Mouse (Mus musculus) forebrain, embryonic 14.5 days (tissue): ENCODE data around the gene Hdhd5. TPM values are rescaled to one million over a fixed set of nuclear protein-coding genes. Genes with fewer than 3 reads are reported as not detected.
A peak's percentile ranks its signal among the peaks of the same experiment; 100 is the strongest.

ENCODE experiments used
- ATAC-seq: fragments of 200-750 bp; cut with Nextera tagmentation; 2 replicates; pipeline ENCODE4 v1.8.0; 2017; ENCODE audit warnings: mild to moderate bottlenecking, moderate library complexity
- DNase-seq: peaks from one replicate; pipeline ENCODE4 v3.0.0-alpha.2; 2015; ENCODE audit warnings: low spot score
- H3K27ac ChIP-seq: fragments of 300-500 bp; sonication (generic); 2 replicates; pipeline ENCODE4 v1.5.1; 2014; ENCODE audit warnings: low read depth, mild to moderate bottlenecking, control low read depth, low read length, moderate library complexity
- H3K27me3 ChIP-seq: fragments of 300-500 bp; sonication (generic); replicated peaks from 2 replicates; pipeline ENCODE4 v1.6.1; 2014; ENCODE audit warnings: low read length, control low read depth, mixed read lengths; ENCODE audit not compliant: control insufficient read depth, insufficient read depth
- H3K36me3 ChIP-seq: fragments of 300-500 bp; sonication (generic); 2 replicates; pipeline ENCODE4 v1.6.1; 2014; ENCODE audit warnings: low read length, control low read depth; ENCODE audit not compliant: control insufficient read depth, insufficient read depth
- H3K4me1 ChIP-seq: fragments of 300-500 bp; sonication (generic); 2 replicates; pipeline ENCODE4 v1.6.1; 2014; ENCODE audit warnings: antibody characterized with exemption, low read length, control low read depth; ENCODE audit not compliant: control insufficient read depth, insufficient read depth
- H3K4me2 ChIP-seq: fragments of 300-500 bp; sonication (generic); 2 replicates; pipeline ENCODE4 v1.6.1; 2014; ENCODE audit warnings: mild to moderate bottlenecking, control low read depth, low read length
- H3K4me3 ChIP-seq: fragments of 300-500 bp; sonication (generic); 2 replicates; pipeline ENCODE4 v1.5.1; 2014; ENCODE audit warnings: low read depth, low read length, control low read depth
- H3K9ac ChIP-seq: fragments of 300-500 bp; sonication (generic); 2 replicates; pipeline ENCODE4 v1.6.1; 2014; ENCODE audit warnings: mild to moderate bottlenecking, low read length, control low read depth, moderate library complexity
- H3K9me3 ChIP-seq: fragments of 300-500 bp; sonication (generic); replicated peaks from 2 replicates; pipeline ENCODE4 v1.6.1; 2016; ENCODE audit warnings: low read length, control low read depth, mixed read lengths; ENCODE audit not compliant: control insufficient read depth
- whole genome bisulfite sequencing: fragments of 180-500 bp; shearing (Covaris S2); extraction: QIAGEN DNeasy Blood & Tissue Kit; methylation state at CpG from one replicate; pipeline ENCODE4 v1.1.7; 2014; 5-methylcytosine and 5-hydroxymethylcytosine counted together
- polyA plus RNA-seq: library from polyadenylated mRNA; unstranded; fragments of >200 nt; fragmentation: Nextera tagmentation; extraction: Ambion mirVana; gene quantifications from 2 replicates; pipeline ENCODE4 v1.2.1, GENCODE M21; 2014

The Hdhd5 gene
- polyA plus RNA-seq, 1 experiment from 2014 or later, result 10.4 TPM

GRCm38 (mm10) chr6:120566911-120567909 is 36.1 kb upstream of the Hdhd5 start:
- DNase-seq, result peak; percentile 2
- no peak for ATAC-seq
- H3K4me2 ChIP-seq, result no peak overlapping the region
- no peaks in the 10 kb centered on the region for H3K9me3 ChIP-seq
- no peaks in the 10 kb centered on the region for H3K4me1 ChIP-seq
- no peaks in the 10 kb centered on the region for H3K36me3 ChIP-seq
- 64% methylated on average over 18 of the region's 18 CpGs for WGBS
- H3K27me3 ChIP-seq, result no peaks in the 10 kb centered on the region
- no peak overlapping the region for H3K9ac ChIP-seq
- no peak overlapping the region for H3K27ac ChIP-seq
- no peak overlapping the region for H3K4me3 ChIP-seq

DNA sequence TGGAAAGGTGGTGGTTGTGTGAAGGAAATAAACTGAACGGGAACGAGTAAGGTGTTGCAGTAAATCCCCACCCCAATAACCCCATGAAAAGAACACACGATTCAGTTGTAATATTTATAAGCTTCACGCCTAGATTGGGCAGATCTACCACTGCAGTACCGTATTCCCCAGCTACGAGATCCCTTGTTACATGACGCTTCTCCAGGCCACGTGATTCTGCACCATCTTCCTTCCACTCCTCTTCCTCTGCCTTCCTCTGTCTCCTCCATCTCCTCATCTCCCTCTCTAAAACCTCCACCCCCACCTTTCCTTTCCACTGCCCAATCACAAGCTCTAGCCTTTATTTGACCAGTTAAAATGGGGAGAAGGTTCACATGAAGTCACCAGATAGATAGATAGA is 25.5 kb upstream of the Hdhd5 start:
- Histone ChIP-seq H3K27ac (no peak overlapping the region), H3K27me3 (no peaks in the 10 kb centered on the region), H3K4me1 (no peaks in the 10 kb centered on the region), H3K4me2 (no peak overlapping the region), H3K9me3 (no peaks in the 10 kb centered on the region), H3K4me3 (no peak overlapping the region), H3K36me3 (no peaks in the 10 kb centered on the region), H3K9ac (no peak overlapping the region)
- ATAC-seq (no peak), DNase-seq (no peak)
- 87% methylated on average over 8 of the region's 8 CpGs for WGBS

DNA sequence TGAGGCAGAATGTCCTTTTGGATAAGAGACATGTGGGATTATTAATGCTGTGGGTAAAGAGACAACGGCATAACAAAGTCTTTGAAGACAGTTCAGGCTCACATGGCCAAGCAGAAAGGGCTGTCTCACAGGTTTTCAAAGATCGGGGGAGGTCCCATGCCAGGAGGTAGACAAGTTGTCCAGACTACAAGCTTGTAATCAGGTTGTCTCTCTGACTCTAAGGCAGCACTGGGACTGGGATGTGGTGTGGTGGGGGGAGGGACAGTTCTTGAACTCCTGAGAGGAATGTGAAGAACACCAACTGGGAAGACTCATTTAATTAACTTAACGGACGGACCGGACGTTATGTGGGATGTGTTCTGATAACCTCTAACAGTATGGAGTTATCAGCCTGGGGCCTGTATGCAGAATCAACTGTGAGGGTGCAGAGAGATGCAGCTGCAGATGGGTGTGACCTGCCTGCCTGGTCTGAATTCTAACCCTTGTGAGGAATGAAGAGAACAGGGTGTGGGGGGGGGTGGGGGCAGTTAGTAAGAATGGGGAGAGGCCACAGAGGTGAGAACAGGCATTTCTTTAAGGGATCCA is 25.0 kb upstream of the Hdhd5 start:
- Histone ChIP-seq H3K9ac (no peak overlapping the region), H3K36me3 (no peaks in the 10 kb centered on the region), H3K4me2 (no peak overlapping the region), H3K9me3 (no peaks in the 10 kb centered on the region), H3K4me3 (no peak overlapping the region), H3K4me1 (no peaks in the 10 kb centered on the region), H3K27ac (no peak overlapping the region), H3K27me3 (no peaks in the 10 kb centered on the region)
- 85% methylated on average over 6 of the region's 6 CpGs for WGBS
- no peak for DNase-seq
- ATAC-seq, result no peak

GRCm38 (mm10) chr6:120555152-120555551 is 24.0 kb upstream of the Hdhd5 start:
- WGBS, result 82% methylated on average over 1 of the region's 1 CpGs
- H3K4me3 ChIP-seq, result no peak overlapping the region
- DNase-seq, result no peak
- H3K27ac ChIP-seq, result no peak overlapping the region
- peaks cover 6% of the 10 kb centered on the region for H3K4me1 ChIP-seq
- H3K4me2 ChIP-seq, result no peak overlapping the region
- no peak for ATAC-seq
- H3K27me3 ChIP-seq, result no peaks in the 10 kb centered on the region
- H3K9ac ChIP-seq, result no peak overlapping the region
- H3K36me3 ChIP-seq, result no peaks in the 10 kb centered on the region
- H3K9me3 ChIP-seq, result no peaks in the 10 kb centered on the region

GRCm38 (mm10) chr6:120550173-120550572 is 19.1 kb upstream of the Hdhd5 start:
- 0 out of 2 replicates have a peak overlapping the region, but pooled peaks have one; percentile 14 for H3K27ac ChIP-seq
- peak; percentile 53 for DNase-seq
- H3K4me2 ChIP-seq, result no peak overlapping the region

DNA sequence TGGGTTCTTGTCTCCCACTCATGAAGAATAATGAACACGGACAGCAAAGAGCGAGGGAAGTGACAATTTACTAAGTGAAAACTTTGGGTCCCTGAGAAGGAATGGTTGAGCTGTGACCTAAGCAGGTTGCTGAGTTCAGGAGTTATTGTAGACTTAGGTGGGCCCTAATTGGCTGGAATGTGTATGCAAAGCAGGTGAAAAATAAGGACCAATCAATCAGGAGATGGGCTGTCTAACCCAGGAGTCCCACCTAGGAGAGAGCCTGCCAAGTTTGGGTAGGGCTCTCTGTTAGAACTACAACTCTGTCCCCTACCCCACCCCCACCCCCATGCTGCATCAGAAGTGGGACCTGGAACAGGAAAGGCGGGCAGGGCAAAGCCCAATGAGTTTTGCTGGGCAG is 17.5 kb upstream of the Hdhd5 start:
- peaks cover 8% of the 10 kb centered on the region for H3K4me1 ChIP-seq
- no peaks in the 10 kb centered on the region for H3K36me3 ChIP-seq
- no peak for DNase-seq
- H3K27ac ChIP-seq, result no peak overlapping the region
- no peak overlapping the region for H3K9ac ChIP-seq
- H3K4me3 ChIP-seq, result no peak overlapping the region
- H3K4me2 ChIP-seq, result no peak overlapping the region
- WGBS, result 98% methylated on average over 3 of the region's 3 CpGs
- H3K9me3 ChIP-seq, result no peaks in the 10 kb centered on the region
- no peaks in the 10 kb centered on the region for H3K27me3 ChIP-seq
- ATAC-seq, result no peak

More at GRCm38 (mm10) chr6:120550173-120550572, 19.1 kb upstream of the Hdhd5 start:
- peak; percentile 40; the same call in 1 of the 2 replicates for ATAC-seq
- H3K9me3 ChIP-seq, result no peaks in the 10 kb centered on the region
- no peaks in the 10 kb centered on the region for H3K36me3 ChIP-seq
- 5% methylated on average over 2 of the region's 2 CpGs for WGBS
- H3K27me3 ChIP-seq, result no peaks in the 10 kb centered on the region
- no peak overlapping the region for H3K9ac ChIP-seq
- no peak overlapping the region for H3K4me3 ChIP-seq
- H3K4me1 ChIP-seq, result peaks cover 8% of the 10 kb centered on the region

- no peaks in the 10 kb centered on the region for H3K36me3 ChIP-seq
- no peak overlapping the region for H3K27ac ChIP-seq
- H3K9me3 ChIP-seq, result no peaks in the 10 kb centered on the region
- H3K4me1 ChIP-seq, result peaks cover 8% of the 10 kb centered on the region
- WGBS, result 57% methylated on average over 4 of the region's 4 CpGs
- ATAC-seq (peak; percentile 78), DNase-seq (peak; percentile 82)
- H3K4me2 ChIP-seq, result no peak overlapping the region
- H3K4me3 ChIP-seq, result no peak overlapping the region
- H3K9ac ChIP-seq, result no peak overlapping the region
- no peaks in the 10 kb centered on the region for H3K27me3 ChIP-seq
These were observed 15.9 kb upstream of the Hdhd5 start for GRCm38 (mm10) chr6:120546973-120547372.

GRCm38 (mm10) chr6:120546292-120546691 is 15.2 kb upstream of the Hdhd5 start:
- Histone ChIP-seq H3K27me3 (no peaks in the 10 kb centered on the region), H3K36me3 (no peaks in the 10 kb centered on the region), H3K4me2 (no peak overlapping the region), H3K4me3 (no peak overlapping the region), H3K27ac (no peak overlapping the region), H3K4me1 (peaks cover 8% of the 10 kb centered on the region), H3K9ac (no peak overlapping the region), H3K9me3 (no peaks in the 10 kb centered on the region)
- ATAC-seq (no peak), DNase-seq (peak; percentile 31)
- WGBS, result 91% methylated on average over 3 of the region's 3 CpGs

- no peaks in the 10 kb centered on the region for H3K27me3 ChIP-seq
- H3K27ac ChIP-seq, result no peak overlapping the region
- ATAC-seq, result no peak
- H3K4me1 ChIP-seq, result no peaks in the 10 kb centered on the region
- no peaks in the 10 kb centered on the region for H3K9me3 ChIP-seq
- no peak overlapping the region for H3K9ac ChIP-seq
- no peak overlapping the region for H3K4me3 ChIP-seq
- H3K36me3 ChIP-seq, result no peaks in the 10 kb centered on the region
- H3K4me2 ChIP-seq, result no peak overlapping the region
- DNase-seq, result no peak
- WGBS, result 13% methylated on average over 1 of the region's 1 CpGs
These were observed 10.9 kb upstream of the Hdhd5 start for GRCm38 (mm10) chr6:120542061-120542460.
